In genomic region chr4:129455265-129455664, GRCm38 (mm10) we compare ENCODE assay signal across 8 mouse cellular contexts. TPM values are rescaled to one million over a fixed set of nuclear protein-coding genes. Genes with fewer than 3 reads are reported as not detected.
DNase-seq lines count a peak whose midpoint lies in the region; ATAC-seq and TF ChIP-seq lines count a peak whose summit lies in the region.

No protein-coding gene starts in this region.

- in situ Hi-C loops in Patski (cut with MboI; ENCODE audit: low pct_unique_long_range_greater_than_20kb), result loop anchor here (5.0 to 25.0 kb wide), 2 partner anchors 103 to 318 kb away; partner anchors contain the start of gene Fndc5

- CTCF ChIA-PET in Patski (lab: Charles Lee), result interaction anchor here (0.8 to 3.3 kb wide), 7 partner anchors 31 to 153 kb away, joined by 3 to 27 read pairs (median 4); no protein-coding TSS in a partner anchor

- no peaks in the 10 kb centered on the region for H3K4me1 ChIP-seq in hindbrain, embryonic 13.5 days (replicated peaks)
- H3K4me1 ChIP-seq in lung, postnatal 0 days (ENCODE audit: insufficient read depth, low read depth, low read length), result no peaks in the 10 kb centered on the region

- H3K27me3 ChIP-seq in Patski, result no peaks in the 10 kb centered on the region
- no peaks in the 10 kb centered on the region for H3K27me3 ChIP-seq in hindbrain, embryonic 13.5 days
- no peaks in the 10 kb centered on the region for H3K27me3 ChIP-seq in lung, postnatal 0 days (replicated peaks; ENCODE audit: insufficient read depth, low read length)

- H3K4me2 ChIP-seq in hindbrain, embryonic 13.5 days, result no peak overlapping the region
- H3K4me2 ChIP-seq in lung, postnatal 0 days (replicated peaks; ENCODE audit: low read depth, low read length), result no peak overlapping the region

- TF ChIP-seq EP300 in lung, postnatal 0 days (IDR thresholded peaks at IDR 0.05), result no peak

- H3K9ac ChIP-seq in hindbrain, embryonic 13.5 days, result no peak overlapping the region
- no peak overlapping the region for H3K9ac ChIP-seq in lung, postnatal 0 days (replicated peaks; ENCODE audit: low read depth)

- ATAC-seq in Patski, result no peak
- ATAC-seq in hindbrain, embryonic 13.5 days (ENCODE audit: low FRiP score), result peak; percentile 79; the same call in 1 of the 2 replicates
- ATAC-seq in lung, postnatal 0 days, result peak; percentile 82

- H3K4me3 ChIP-seq in hindbrain, embryonic 13.5 days, result no peak overlapping the region
- no peak overlapping the region for H3K4me3 ChIP-seq in lung, postnatal 0 days (ENCODE audit: low read depth, low read length)

- DNase-seq in Patski (ENCODE audit: low read depth, low spot score), result peak; percentile 41
- peak; percentile 80 for DNase-seq in cerebellum, adult 8-10 months
- DNase-seq in frontal cortex, postnatal 10 days (ENCODE audit: low spot score in 2 of 2), result peak; percentile 40 to 55
- peak; percentile 59 to 69 for DNase-seq in layer of hippocampus, postnatal 10 days (ENCODE audit: low spot score in 2 of 2)
- peak; percentile 91 for DNase-seq in lung, postnatal 0 days (ENCODE audit: low spot score)
- DNase-seq in ovary, postnatal 14 days (ENCODE audit: low spot score), result peak; percentile 71
- peak; percentile 30 to 50 for DNase-seq in urinary bladder, postnatal 36 days (ENCODE audit: low spot score in 2 of 2)

- H3K9me3 ChIP-seq in hindbrain, embryonic 13.5 days, result no peaks in the 10 kb centered on the region
- no peaks in the 10 kb centered on the region for H3K9me3 ChIP-seq in lung, postnatal 0 days (ENCODE audit: low read length)

- POLR2A ChIA-PET in Patski (lab: Charles Lee), result interaction anchor here (2.1 kb wide), 1 partner anchor 104 kb away, joined by 7 read pairs; no protein-coding TSS in a partner anchor

- no peak overlapping the region for H3K27ac ChIP-seq in hindbrain, embryonic 13.5 days
- no peak overlapping the region for H3K27ac ChIP-seq in lung, postnatal 0 days (ENCODE audit: low read length)

- H3K36me3 ChIP-seq in hindbrain, embryonic 13.5 days, result no peaks in the 10 kb centered on the region
- no peaks in the 10 kb centered on the region for H3K36me3 ChIP-seq in lung, postnatal 0 days (ENCODE audit: insufficient read depth, low read length)

- TF ChIP-seq CTCF in Patski (IDR thresholded peaks at IDR 0.05), result no peak
- peak; percentile 98 for TF ChIP-seq CTCF in lung, postnatal 0 days (IDR thresholded peaks at IDR 0.05)

- 2% methylated on average over 5 of the region's 5 CpGs for WGBS in hindbrain, embryonic 13.5 days
- WGBS in lung, postnatal 0 days, result 1% methylated on average over 5 of the region's 5 CpGs

RNA-seq across cellular contexts. Expression of gene Bsdc1, which starts 6.1 kb away (rescaled TPM):
- polyA plus RNA-seq in Patski (2021), result 40.4 TPM
- 34.9 and 36.2 TPM in 2 replicates for polyA plus RNA-seq in hindbrain, embryonic 13.5 days (2015; fragmentation: Nextera tagmentation; extraction: Ambion mirVana)
- 10 to 100 TPM; 41.4 to 46.9 TPM for total RNA-seq in layer of hippocampus, postnatal 10 days (2021)
- 29.0 TPM in 2 replicates for polyA plus RNA-seq in lung, postnatal 0 days (2015; fragmentation: Nextera tagmentation; extraction: Ambion mirVana)

RNA-seq across cellular contexts. Expression of gene Zbtb8b, which starts 14.6 kb away (rescaled TPM):
- 0.17 TPM for polyA plus RNA-seq in Patski (2021)
- polyA plus RNA-seq in hindbrain, embryonic 13.5 days (2015; fragmentation: Nextera tagmentation; extraction: Ambion mirVana), result 13.6 and 13.9 TPM in 2 replicates
- total RNA-seq in layer of hippocampus, postnatal 10 days (2021), result 1 to 10 TPM; 4.4 to 5.1 TPM
- 1.8 and 2.8 TPM in 2 replicates for polyA plus RNA-seq in lung, postnatal 0 days (2015; fragmentation: Nextera tagmentation; extraction: Ambion mirVana)

RNA-seq across cellular contexts. Expression of gene Tssk3, which starts 35.6 kb away (rescaled TPM):
- not detected for polyA plus RNA-seq in Patski (2021)
- polyA plus RNA-seq in hindbrain, embryonic 13.5 days (2015; fragmentation: Nextera tagmentation; extraction: Ambion mirVana), result 0.13 TPM in 1 of 2 replicates, not detected in the other
- total RNA-seq in layer of hippocampus, postnatal 10 days (2021), result under 1 TPM; 0.37 to 0.51 TPM
- 0.11 and 0.12 TPM in 2 replicates for polyA plus RNA-seq in lung, postnatal 0 days (2015; fragmentation: Nextera tagmentation; extraction: Ambion mirVana)

RNA-seq across cellular contexts. Expression of gene Fam229a, which starts 35.7 kb away (rescaled TPM):
- not detected for polyA plus RNA-seq in Patski (2021)
- polyA plus RNA-seq in hindbrain, embryonic 13.5 days (2015; fragmentation: Nextera tagmentation; extraction: Ambion mirVana), result 0.36 TPM in 1 of 2 replicates, not detected in the other
- 1 to 10 TPM; 1.0 to 2.0 TPM for total RNA-seq in layer of hippocampus, postnatal 10 days (2021)
- 0.89 and 2.5 TPM in 2 replicates for polyA plus RNA-seq in lung, postnatal 0 days (2015; fragmentation: Nextera tagmentation; extraction: Ambion mirVana)

RNA-seq across cellular contexts. Expression of gene Marcksl1, which starts 58.1 kb away (rescaled TPM):
- polyA plus RNA-seq in Patski (2021), result 115 TPM
- 1,788 and 1,829 TPM in 2 replicates for polyA plus RNA-seq in hindbrain, embryonic 13.5 days (2015; fragmentation: Nextera tagmentation; extraction: Ambion mirVana)
- 100 to 1,000 TPM; 713 to 734 TPM for total RNA-seq in layer of hippocampus, postnatal 10 days (2021)
- 175 and 224 TPM in 2 replicates for polyA plus RNA-seq in lung, postnatal 0 days (2015; fragmentation: Nextera tagmentation; extraction: Ambion mirVana)

Comparison
In these comparisons a context has a peak if more than half of its experiments do, and no peak if none do; other contexts are left out.
1. DNase-seq: peak in every context shown above with its lines; median percentile 91 in lung, postnatal 0 days; 80 in cerebellum, adult 8-10 months; 71 in ovary, postnatal 14 days; 64 in layer of hippocampus, postnatal 10 days; 48 in frontal cortex, postnatal 10 days; 41 in Patski; 40 in urinary bladder, postnatal 36 days.